Mouse (Mus musculus): ENCODE measurements around the gene Pcp4l1. TPM values are rescaled to one million over a fixed set of nuclear protein-coding genes. Genes with fewer than 3 reads are reported as not detected.

The Pcp4l1 gene
- total and polyA plus RNA-seq, 2 experiments from 2014 or later, result 48.7 to 164 TPM

- 67% methylated on average over 13 of the region's 13 CpGs for WGBS
- Histone ChIP-seq H3K27ac (ENCODE audit: low read depth) (peak overlapping the region; percentile 95), H3K4me1 (ENCODE audit: control insufficient read depth, insufficient read depth) (peaks cover 60% of the 10 kb centered on the region)
Observed at GRCm38 (mm10) chr1:171187851-171188700, 8.0 kb downstream of the Pcp4l1 start.

GRCm38 (mm10) chr1:171185655-171186054 lies 10.4 kb downstream of the Pcp4l1 start:
- Histone ChIP-seq H3K36me3 (replicated peaks; ENCODE audit: control insufficient read depth, insufficient read depth, low read length) (no peaks in the 10 kb centered on the region), H3K4me3 (ENCODE audit: low read depth, low read length) (no peak overlapping the region), H3K4me1 (ENCODE audit: control insufficient read depth, insufficient read depth) (peaks cover 51% of the 10 kb centered on the region), H3K27ac (ENCODE audit: low read depth) (peak overlapping the region; percentile 67), H3K27me3 (ENCODE audit: control insufficient read depth, insufficient read depth, low read length) (no peaks in the 10 kb centered on the region), H3K4me2 (ENCODE audit: low read depth, low read length) (no peak overlapping the region), H3K9ac (replicated peaks; ENCODE audit: low read depth, low read length) (no peak overlapping the region), H3K9me3 (replicated peaks; ENCODE audit: control insufficient read depth, low read length) (no peaks in the 10 kb centered on the region)
- 61% methylated on average over 8 of the region's 8 CpGs for WGBS
- DNase-seq (ENCODE audit: low spot score) (no peak), ATAC-seq (ENCODE audit: insufficient read depth, low read depth) (no peak)
- no peak for TF ChIP-seq EP300 (IDR thresholded peaks at IDR 0.05; ENCODE audit: low read depth)

More at GRCm38 (mm10) chr1:171187851-171188700, 8.0 kb downstream of the Pcp4l1 start:
- ATAC-seq (ENCODE audit: insufficient read depth, low read depth) (no peak), DNase-seq (ENCODE audit: low spot score) (no peak)
- TF ChIP-seq CTCF (IDR thresholded peaks at IDR 0.05; ENCODE audit: low read depth) (no peak), EP300 (IDR thresholded peaks at IDR 0.05; ENCODE audit: low read depth) (no peak)
- H3K4me3 ChIP-seq (ENCODE audit: low read depth, low read length), result no peak overlapping the region
- H3K36me3 ChIP-seq (replicated peaks; ENCODE audit: control insufficient read depth, insufficient read depth, low read length), result no peaks in the 10 kb centered on the region
- H3K27me3 ChIP-seq (ENCODE audit: control insufficient read depth, insufficient read depth, low read length), result no peaks in the 10 kb centered on the region
- no peak overlapping the region for H3K4me2 ChIP-seq (ENCODE audit: low read depth, low read length)
- H3K9ac ChIP-seq (replicated peaks; ENCODE audit: low read depth, low read length), result no peak overlapping the region
- H3K9me3 ChIP-seq (replicated peaks; ENCODE audit: control insufficient read depth, low read length), result no peaks in the 10 kb centered on the region

- H3K4me2 ChIP-seq (ENCODE audit: low read depth, low read length), result no peak overlapping the region; the same call in 1 of the 2 replicates
- H3K27ac ChIP-seq (ENCODE audit: low read depth), result peak overlapping the region; percentile 83
- WGBS, result 35% methylated on average over 7 of the region's 7 CpGs
- H3K36me3 ChIP-seq (replicated peaks; ENCODE audit: control insufficient read depth, insufficient read depth, low read length), result no peaks in the 10 kb centered on the region
- ATAC-seq (ENCODE audit: insufficient read depth, low read depth) (no peak), DNase-seq (ENCODE audit: low spot score) (no peak)
- no peak overlapping the region for H3K9ac ChIP-seq (replicated peaks; ENCODE audit: low read depth, low read length)
- H3K27me3 ChIP-seq (ENCODE audit: control insufficient read depth, insufficient read depth, low read length), result no peaks in the 10 kb centered on the region
- H3K9me3 ChIP-seq (replicated peaks; ENCODE audit: control insufficient read depth, low read length), result no peaks in the 10 kb centered on the region
- TF ChIP-seq CTCF (IDR thresholded peaks at IDR 0.05; ENCODE audit: low read depth) (0 out of 2 replicates have a peak, but pooled peaks have one; percentile 19), EP300 (IDR thresholded peaks at IDR 0.05; ENCODE audit: low read depth) (no peak)
- peaks cover 55% of the 10 kb centered on the region for H3K4me1 ChIP-seq (ENCODE audit: control insufficient read depth, insufficient read depth)
- H3K4me3 ChIP-seq (ENCODE audit: low read depth, low read length), result no peak overlapping the region
Observed at GRCm38 (mm10) chr1:171184314-171184713, 11.8 kb downstream of the Pcp4l1 start.

- WGBS, result 20% methylated on average over 3 of the region's 3 CpGs
- ATAC-seq (ENCODE audit: insufficient read depth, low read depth) (peak; percentile 79), DNase-seq (ENCODE audit: low spot score) (peak; percentile 81)
- Histone ChIP-seq H3K4me1 (ENCODE audit: control insufficient read depth, insufficient read depth) (peaks cover 50% of the 10 kb centered on the region), H3K4me2 (ENCODE audit: low read depth, low read length) (no peak overlapping the region; the same call in 1 of the 2 replicates), H3K27ac (ENCODE audit: low read depth) (peak overlapping the region; percentile 83), H3K4me3 (ENCODE audit: low read depth, low read length) (no peak overlapping the region), H3K27me3 (ENCODE audit: control insufficient read depth, insufficient read depth, low read length) (no peaks in the 10 kb centered on the region), H3K36me3 (replicated peaks; ENCODE audit: control insufficient read depth, insufficient read depth, low read length) (no peaks in the 10 kb centered on the region), H3K9me3 (replicated peaks; ENCODE audit: control insufficient read depth, low read length) (no peaks in the 10 kb centered on the region), H3K9ac (replicated peaks; ENCODE audit: low read depth, low read length) (no peak overlapping the region)
- TF ChIP-seq EP300 (IDR thresholded peaks at IDR 0.05; ENCODE audit: low read depth), result no peak; the same call in 1 of the 2 replicates
- no peak for TF ChIP-seq CTCF (IDR thresholded peaks at IDR 0.05; ENCODE audit: low read depth)
Observed at GRCm38 (mm10) chr1:171183620-171184019, 12.4 kb downstream of the Pcp4l1 start.

GRCm38 (mm10) chr1:171183025-171183424 lies 13.0 kb downstream of the Pcp4l1 start:
- Histone ChIP-seq H3K9me3 (replicated peaks; ENCODE audit: control insufficient read depth, low read length) (no peaks in the 10 kb centered on the region), H3K4me1 (ENCODE audit: control insufficient read depth, insufficient read depth) (peaks cover 44% of the 10 kb centered on the region), H3K27ac (ENCODE audit: low read depth) (peak overlapping the region; percentile 83), H3K4me3 (ENCODE audit: low read depth, low read length) (no peak overlapping the region), H3K9ac (replicated peaks; ENCODE audit: low read depth, low read length) (no peak overlapping the region), H3K4me2 (ENCODE audit: low read depth, low read length) (no peak overlapping the region), H3K36me3 (replicated peaks; ENCODE audit: control insufficient read depth, insufficient read depth, low read length) (no peaks in the 10 kb centered on the region), H3K27me3 (ENCODE audit: control insufficient read depth, insufficient read depth, low read length) (no peaks in the 10 kb centered on the region)
- DNase-seq (ENCODE audit: low spot score), result no peak
- TF ChIP-seq EP300 (IDR thresholded peaks at IDR 0.05; ENCODE audit: low read depth), result no peak
- TF ChIP-seq CTCF (IDR thresholded peaks at IDR 0.05; ENCODE audit: low read depth), result no peak
- no peak for ATAC-seq (ENCODE audit: insufficient read depth, low read depth)
- WGBS, result 86% methylated on average over 3 of the region's 3 CpGs

All from heart, postnatal 0 days (tissue).